Mouse (Mus musculus) olfactory bulb, adult 2 months (tissue): ENCODE measurements around the gene Rab11fip3. TPM values are rescaled to one million over a fixed set of nuclear protein-coding genes. Genes with fewer than 3 reads are reported as not detected.

Source experiments
- H3K27ac ChIP-seq: fragments of 200-500 bp; 2 replicates; pipeline ENCODE4 v1.5.1; 2012; ENCODE audit warnings: low read depth, low read length; ENCODE audit not compliant: insufficient read depth
- H3K4me1 ChIP-seq: fragments of 200-500 bp; 2 replicates; pipeline ENCODE4 v1.6.1; 2012; ENCODE audit warnings: low read length; ENCODE audit not compliant: control insufficient read depth, insufficient read depth
- H3K4me3 ChIP-seq: fragments of 200-500 bp; 2 replicates; pipeline ENCODE4 v1.5.1; 2012; ENCODE audit warnings: mild to moderate bottlenecking, low read depth, low read length, moderate library complexity; ENCODE audit not compliant: insufficient read depth
- CTCF ChIP-seq: fragments of 200-500 bp; IDR thresholded peaks from 2 replicates; pipeline ENCODE4 v1.5.1; 2012; ENCODE audit warnings: low read depth, mild to moderate bottlenecking, low read length, moderate library complexity; ENCODE audit not compliant: insufficient read depth
- POLR2A ChIP-seq: fragments of 200-500 bp; IDR thresholded peaks from 2 replicates; pipeline ENCODE4 v1.6.1; 2012; ENCODE audit warnings: mild to moderate bottlenecking, low read depth, low read length, moderate library complexity; ENCODE audit not compliant: insufficient read depth
- WGBS: fragments of 180-500 bp; shearing (Covaris S2); methylation state at CpG from one replicate; pipeline ENCODE4 v1.1.7; 2018; 5-methylcytosine and 5-hydroxymethylcytosine counted together
- polyA plus RNA-seq: library from polyadenylated mRNA; stranded (reverse); fragments of >200 nt; gene quantifications from 2 replicates; pipeline ENCODE4 v1.2.4, GENCODE M21; 2012; ENCODE audit warnings: low replicate concordance; ENCODE audit not compliant: missing spikeins, insufficient read depth, insufficient read length

Rab11fip3 gene
- polyA plus RNA-seq, 1 experiment = not detected

- no peak for TF ChIP-seq CTCF
- no peak for TF ChIP-seq POLR2A
- Histone ChIP-seq H3K4me3 (no peak overlapping the region), H3K4me1 (peaks cover 2% of the 10 kb centered on the region; the same call in 1 of the 2 replicates), H3K27ac (no peak overlapping the region)
- WGBS = 79% methylated on average over 4 of the region's 4 CpGs
Observed at GRCm38 (mm10) chr17:25970954-25971707, 98.2 kb downstream of the Rab11fip3 start.

GRCm38 (mm10) chr17:25970448-25970847 is 98.9 kb downstream of the Rab11fip3 start:
- no peak for TF ChIP-seq CTCF
- TF ChIP-seq POLR2A = no peak
- Histone ChIP-seq H3K4me1 (peaks cover 2% of the 10 kb centered on the region; the same call in 1 of the 2 replicates), H3K4me3 (no peak overlapping the region), H3K27ac (no peak overlapping the region)
- WGBS = 87% methylated on average over 9 of the region's 9 CpGs

- TF ChIP-seq POLR2A (no peak), CTCF (no peak)
- peaks cover 2% of the 10 kb centered on the region; the same call in 1 of the 2 replicates for H3K4me1 ChIP-seq
- no peak overlapping the region for H3K4me3 ChIP-seq
- H3K27ac ChIP-seq = no peak overlapping the region
- WGBS = 87% methylated on average over 1 of the region's 1 CpGs
Observed at GRCm38 (mm10) chr17:25968176-25968575, 101.2 kb downstream of the Rab11fip3 start.

- WGBS = 23% methylated on average over 3 of the region's 3 CpGs
- H3K27ac ChIP-seq = no peak overlapping the region
Observed at GRCm38 (mm10) chr17:25967652-25968051, 101.7 kb downstream of the Rab11fip3 start.

GRCm38 (mm10) chr17:25964271-25964670 is 105.1 kb downstream of the Rab11fip3 start:
- Histone ChIP-seq H3K4me1 (peaks cover 2% of the 10 kb centered on the region; the same call in 1 of the 2 replicates), H3K4me3 (no peak overlapping the region), H3K27ac (no peak overlapping the region)
- 64% methylated on average over 7 of the region's 7 CpGs for WGBS
- no peak for TF ChIP-seq POLR2A
- TF ChIP-seq CTCF = no peak

More at GRCm38 (mm10) chr17:25967652-25968051, 101.7 kb downstream of the Rab11fip3 start:
- no peak for TF ChIP-seq CTCF
- no peak for TF ChIP-seq POLR2A
- Histone ChIP-seq H3K4me1 (peaks cover 2% of the 10 kb centered on the region; the same call in 1 of the 2 replicates), H3K4me3 (no peak overlapping the region)

- no peak for TF ChIP-seq CTCF
- 90% methylated on average over 7 of the region's 7 CpGs for WGBS
- no peak overlapping the region for H3K27ac ChIP-seq
- H3K4me1 ChIP-seq = no peaks in the 10 kb centered on the region
- H3K4me3 ChIP-seq = no peak overlapping the region
Observed at GRCm38 (mm10) chr17:25962413-25962905, 106.9 kb downstream of the Rab11fip3 start.

GRCm38 (mm10) chr17:25961566-25961965 is 107.8 kb downstream of the Rab11fip3 start:
- no peak overlapping the region for H3K4me3 ChIP-seq
- WGBS = 99% methylated on average over 5 of the region's 5 CpGs
- no peak overlapping the region for H3K27ac ChIP-seq
- TF ChIP-seq POLR2A (no peak), CTCF (no peak)
- H3K4me1 ChIP-seq = no peaks in the 10 kb centered on the region

- Histone ChIP-seq H3K4me3 (no peak overlapping the region), H3K4me1 (no peaks in the 10 kb centered on the region), H3K27ac (no peak overlapping the region)
- no peak for TF ChIP-seq CTCF
- no peak for TF ChIP-seq POLR2A
- WGBS = 91% methylated on average over 23 of the region's 23 CpGs
Observed at GRCm38 (mm10) chr17:25959630-25960467, 109.5 kb downstream of the Rab11fip3 start.
